Mouse (Mus musculus) hindbrain, embryonic 13.5 days (tissue): ENCODE data around the gene Pik3r6. TPM values are rescaled to one million over a fixed set of nuclear protein-coding genes. Genes with fewer than 3 reads are reported as not detected.

Source experiments
- ATAC-seq: fragments of 200-750 bp; cut with Nextera tagmentation; 2 replicates; pipeline ENCODE4 v1.8.0; 2017; ENCODE audit warnings: moderate TSS enrichment; ENCODE audit not compliant: low FRiP score
- H3K27ac ChIP-seq: fragments of 300-500 bp; sonication (generic); 2 replicates; pipeline ENCODE4 v1.5.1; 2015; ENCODE audit warnings: inconsistent platforms, mild to moderate bottlenecking, moderate library complexity
- H3K27me3 ChIP-seq: fragments of 300-500 bp; sonication (generic); 2 replicates; pipeline ENCODE4 v1.6.1; 2015; ENCODE audit warnings: mild to moderate bottlenecking, inconsistent platforms
- H3K36me3 ChIP-seq: fragments of 300-500 bp; sonication (generic); 2 replicates; pipeline ENCODE4 v1.6.1; 2015; ENCODE audit warnings: mild to moderate bottlenecking, inconsistent platforms
- H3K4me1 ChIP-seq: fragments of 300-500 bp; sonication (generic); replicated peaks from 2 replicates; pipeline ENCODE4 v1.6.1; 2015; ENCODE audit warnings: inconsistent platforms
- H3K4me2 ChIP-seq: fragments of 300-500 bp; sonication (generic); 2 replicates; pipeline ENCODE4 v1.6.1; 2015; ENCODE audit warnings: inconsistent platforms, mild to moderate bottlenecking, moderate library complexity
- H3K4me3 ChIP-seq: fragments of 300-500 bp; sonication (generic); 2 replicates; pipeline ENCODE4 v1.5.1; 2015; ENCODE audit warnings: mild to moderate bottlenecking, inconsistent platforms
- H3K9ac ChIP-seq: fragments of 300-500 bp; sonication (generic); 2 replicates; pipeline ENCODE4 v1.6.1; 2015; ENCODE audit warnings: mild to moderate bottlenecking, inconsistent platforms
- H3K9me3 ChIP-seq: fragments of 300-500 bp; sonication (generic); 2 replicates; pipeline ENCODE4 v1.6.1; 2016; ENCODE audit warnings: inconsistent platforms
- WGBS: fragments of 180-500 bp; shearing (Covaris S2); methylation state at CpG from one replicate; pipeline ENCODE4 v1.1.7; 2015; 5-methylcytosine and 5-hydroxymethylcytosine counted together
- polyA plus RNA-seq: library from polyadenylated mRNA; unstranded; fragments of >200 nt; fragmentation: Nextera tagmentation; extraction: Ambion mirVana; gene quantifications from 2 replicates; pipeline ENCODE4 v1.2.1, GENCODE M21; 2015

Pik3r6 gene
- polyA plus RNA-seq, 1 experiment from 2014 or later = 2.7 TPM

- Histone ChIP-seq H3K36me3 (no peaks in the 10 kb centered on the region), H3K27me3 (no peaks in the 10 kb centered on the region), H3K4me3 (no peak overlapping the region), H3K4me2 (no peak overlapping the region), H3K9ac (no peak overlapping the region), H3K4me1 (no peaks in the 10 kb centered on the region), H3K27ac (no peak overlapping the region), H3K9me3 (peaks cover 7% of the 10 kb centered on the region; the same call in 1 of the 2 replicates)
- ATAC-seq = no peak
- 93% methylated on average over 4 of the region's 4 CpGs for WGBS
These were observed 16.5 kb downstream of the Pik3r6 start for GRCm38 (mm10) chr11:68519362-68519761.

- ATAC-seq = no peak
- WGBS = 96% methylated on average over 5 of the region's 5 CpGs
These were observed 17.0 kb downstream of the Pik3r6 start for GRCm38 (mm10) chr11:68519815-68520214.

GRCm38 (mm10) chr11:68520439-68520838 lies 17.6 kb downstream of the Pik3r6 start:
- H3K4me1 ChIP-seq = no peaks in the 10 kb centered on the region
- no peak overlapping the region for H3K4me2 ChIP-seq
- no peak overlapping the region for H3K27ac ChIP-seq
- no peaks in the 10 kb centered on the region for H3K27me3 ChIP-seq
- no peak overlapping the region for H3K4me3 ChIP-seq
- 92% methylated on average over 2 of the region's 2 CpGs for WGBS
- no peak overlapping the region for H3K9ac ChIP-seq
- H3K9me3 ChIP-seq = peaks cover 7% of the 10 kb centered on the region; the same call in 1 of the 2 replicates
- H3K36me3 ChIP-seq = no peaks in the 10 kb centered on the region
- no peak for ATAC-seq

More at GRCm38 (mm10) chr11:68519815-68520214, 17.0 kb downstream of the Pik3r6 start:
- no peaks in the 10 kb centered on the region for H3K4me1 ChIP-seq
- H3K4me3 ChIP-seq = no peak overlapping the region
- H3K9ac ChIP-seq = no peak overlapping the region
- H3K36me3 ChIP-seq = no peaks in the 10 kb centered on the region
- no peaks in the 10 kb centered on the region for H3K27me3 ChIP-seq
- H3K9me3 ChIP-seq = peaks cover 7% of the 10 kb centered on the region; the same call in 1 of the 2 replicates
- H3K27ac ChIP-seq = no peak overlapping the region
- no peak overlapping the region for H3K4me2 ChIP-seq

- WGBS = 78% methylated on average over 5 of the region's 5 CpGs
These were observed 18.5 kb downstream of the Pik3r6 start for GRCm38 (mm10) chr11:68521352-68521751.

GRCm38 (mm10) chr11:68526441-68526840 lies 23.6 kb downstream of the Pik3r6 start:
- WGBS = 81% methylated on average over 4 of the region's 4 CpGs
- peaks cover 3% of the 10 kb centered on the region; the same call in 1 of the 2 replicates for H3K27me3 ChIP-seq
- H3K9me3 ChIP-seq = no peaks in the 10 kb centered on the region
- H3K4me1 ChIP-seq = no peaks in the 10 kb centered on the region
- H3K9ac ChIP-seq = no peak overlapping the region
- H3K4me3 ChIP-seq = no peak overlapping the region
- no peak overlapping the region for H3K27ac ChIP-seq
- no peaks in the 10 kb centered on the region for H3K36me3 ChIP-seq
- no peak for ATAC-seq
- H3K4me2 ChIP-seq = no peak overlapping the region

More at GRCm38 (mm10) chr11:68521352-68521751, 18.5 kb downstream of the Pik3r6 start:
- ATAC-seq = no peak
- Histone ChIP-seq H3K36me3 (no peaks in the 10 kb centered on the region), H3K9me3 (peaks cover 7% of the 10 kb centered on the region; the same call in 1 of the 2 replicates), H3K4me2 (no peak overlapping the region), H3K27me3 (no peaks in the 10 kb centered on the region), H3K4me1 (no peaks in the 10 kb centered on the region), H3K9ac (no peak overlapping the region), H3K27ac (no peak overlapping the region), H3K4me3 (no peak overlapping the region)

GRCm38 (mm10) chr11:68531066-68531806 lies 28.4 kb downstream of the Pik3r6 start:
- no peak overlapping the region for H3K9ac ChIP-seq
- no peaks in the 10 kb centered on the region for H3K4me1 ChIP-seq
- no peak for ATAC-seq
- no peaks in the 10 kb centered on the region for H3K36me3 ChIP-seq
- no peaks in the 10 kb centered on the region for H3K9me3 ChIP-seq
- H3K4me2 ChIP-seq = no peak overlapping the region
- H3K27ac ChIP-seq = no peak overlapping the region
- H3K27me3 ChIP-seq = peaks cover 6% of the 10 kb centered on the region; the same call in 1 of the 2 replicates
- H3K4me3 ChIP-seq = no peak overlapping the region
- WGBS = 35% methylated on average over 16 of the region's 16 CpGs

GRCm38 (mm10) chr11:68531941-68532535 lies 29.2 kb downstream of the Pik3r6 start:
- ATAC-seq = no peak
- Histone ChIP-seq H3K4me1 (no peaks in the 10 kb centered on the region), H3K9me3 (no peaks in the 10 kb centered on the region), H3K9ac (no peak overlapping the region), H3K27me3 (peaks cover 6% of the 10 kb centered on the region; the same call in 1 of the 2 replicates), H3K36me3 (no peaks in the 10 kb centered on the region), H3K27ac (no peak overlapping the region), H3K4me2 (no peak overlapping the region), H3K4me3 (no peak overlapping the region)
- 77% methylated on average over 11 of the region's 11 CpGs for WGBS

- Histone ChIP-seq H3K27ac (no peak overlapping the region), H3K36me3 (no peaks in the 10 kb centered on the region), H3K9ac (no peak overlapping the region), H3K9me3 (no peaks in the 10 kb centered on the region), H3K27me3 (peaks cover 6% of the 10 kb centered on the region; the same call in 1 of the 2 replicates), H3K4me3 (no peak overlapping the region), H3K4me2 (no peak overlapping the region), H3K4me1 (no peaks in the 10 kb centered on the region)
- no peak for ATAC-seq
- WGBS = 72% methylated on average over 5 of the region's 5 CpGs
These were observed 30.0 kb downstream of the Pik3r6 start for GRCm38 (mm10) chr11:68532773-68533172.

GRCm38 (mm10) chr11:68533971-68534475 lies 31.2 kb downstream of the Pik3r6 start:
- Histone ChIP-seq H3K9ac (no peak overlapping the region), H3K4me3 (no peak overlapping the region), H3K27me3 (peaks cover 6% of the 10 kb centered on the region; the same call in 1 of the 2 replicates), H3K4me1 (no peaks in the 10 kb centered on the region), H3K36me3 (no peaks in the 10 kb centered on the region), H3K27ac (no peak overlapping the region), H3K4me2 (no peak overlapping the region), H3K9me3 (no peaks in the 10 kb centered on the region)
- ATAC-seq = no peak
- 87% methylated on average over 6 of the region's 6 CpGs for WGBS

GRCm38 (mm10) chr11:68536026-68536425 lies 33.2 kb downstream of the Pik3r6 start:
- H3K27ac ChIP-seq = no peak overlapping the region
- WGBS = 73% methylated on average over 4 of the region's 4 CpGs
- H3K9ac ChIP-seq = no peak overlapping the region
- no peak overlapping the region for H3K4me3 ChIP-seq
- no peak overlapping the region for H3K4me2 ChIP-seq
- H3K27me3 ChIP-seq = 0 out of 2 replicates have a peak, but pooled peaks cover 5% of the 10 kb centered on the region
- no peaks in the 10 kb centered on the region for H3K4me1 ChIP-seq
- no peaks in the 10 kb centered on the region for H3K36me3 ChIP-seq
- H3K9me3 ChIP-seq = no peaks in the 10 kb centered on the region
- no peak for ATAC-seq

- H3K4me3 ChIP-seq = no peak overlapping the region
- no peak overlapping the region for H3K4me2 ChIP-seq
- no peak overlapping the region for H3K27ac ChIP-seq
- WGBS = 55% methylated on average over 4 of the region's 4 CpGs
- H3K27me3 ChIP-seq = 0 out of 2 replicates have a peak, but pooled peaks cover 3% of the 10 kb centered on the region
- H3K4me1 ChIP-seq = no peaks in the 10 kb centered on the region
- no peaks in the 10 kb centered on the region for H3K36me3 ChIP-seq
- no peaks in the 10 kb centered on the region for H3K9me3 ChIP-seq
- no peak for ATAC-seq
- H3K9ac ChIP-seq = no peak overlapping the region
These were observed 33.6 kb downstream of the Pik3r6 start for GRCm38 (mm10) chr11:68536465-68536864.

GRCm38 (mm10) chr11:68539621-68540020 lies 36.8 kb downstream of the Pik3r6 start:
- H3K4me1 ChIP-seq = no peaks in the 10 kb centered on the region
- no peaks in the 10 kb centered on the region for H3K36me3 ChIP-seq
- no peak for ATAC-seq
- no peak overlapping the region for H3K4me3 ChIP-seq
- 63% methylated on average over 5 of the region's 5 CpGs for WGBS
- no peaks in the 10 kb centered on the region for H3K27me3 ChIP-seq
- H3K4me2 ChIP-seq = no peak overlapping the region
- H3K9me3 ChIP-seq = no peaks in the 10 kb centered on the region
- H3K9ac ChIP-seq = no peak overlapping the region
- no peak overlapping the region for H3K27ac ChIP-seq
